In the genomic region with DNA sequence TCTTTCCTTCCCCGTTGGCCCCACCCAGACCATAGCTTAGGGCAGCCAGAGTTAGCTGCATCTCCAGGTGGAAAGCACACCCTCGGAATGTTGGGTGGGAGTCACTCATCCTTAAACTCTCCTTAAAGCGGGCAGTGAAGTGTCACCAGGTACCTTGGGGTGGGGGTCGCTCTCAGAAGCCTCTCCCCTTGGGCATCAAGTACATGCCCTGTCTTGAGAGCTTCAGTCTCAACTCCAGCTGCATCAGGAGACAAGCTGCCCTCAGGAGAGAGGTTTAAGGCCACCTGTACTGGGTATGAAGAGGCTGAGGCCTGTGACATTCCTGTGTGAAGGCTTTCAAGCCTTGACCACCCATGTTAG, we compare ENCODE assay signal across 18 mouse cellular contexts. TPM values are rescaled to one million over a fixed set of nuclear protein-coding genes. Genes with fewer than 3 reads are reported as not detected.
A peak's percentile ranks its signal among the peaks of the same experiment; 100 is the strongest.
DNase-seq lines count a peak whose midpoint lies in the region; ATAC-seq and TF ChIP-seq lines count a peak whose summit lies in the region.
"Had no signal": no experiment of that assay in that cellular context is flagged by ENCODE, and none has a peak within 500 bp of the region (broad histone marks: within the 10 kb centered on the region; RNA-seq: fewer than 3 reads in every experiment).

No protein-coding gene starts in this region.

- no peak for ATAC-seq in hindbrain, embryonic 14.5 days (ENCODE audit: low FRiP score)
- no peak for ATAC-seq in midbrain, embryonic 16.5 days
- ATAC-seq in liver, embryonic 11.5 days (replicated peaks; ENCODE audit: low FRiP score) = no peak
- ATAC-seq: activated CD4-positive, CD25-positive, alpha-beta regulatory T cell, adult 4 months; intestine, embryonic 15.5 days had no signal

- TF ChIP-seq CTCF in left cerebral cortex, adult 2 months (IDR thresholded peaks at IDR 0.05) = no peak

- WGBS in hindbrain, embryonic 14.5 days = 3% methylated on average over 4 of the region's 4 CpGs
- 10% methylated on average over 4 of the region's 4 CpGs for WGBS in midbrain, embryonic 16.5 days
- WGBS in liver, embryonic 11.5 days = 21% methylated on average over 4 of the region's 4 CpGs

- no peak for DNase-seq in left cerebral cortex, adult 2 months (ENCODE audit: extremely low spot score in 1 of 2, low spot score in 2 of 2)
- no peak for DNase-seq in left cerebral cortex, adult 11 months (ENCODE audit: low spot score)
- DNase-seq in hindbrain, embryonic 14.5 days (ENCODE audit: low spot score) = no peak
- DNase-seq in liver, embryonic 11.5 days (ENCODE audit: low spot score) = no peak
- no peak for DNase-seq in kidney, adult 8-10 months
- no peak for DNase-seq in adrenal gland, postnatal 14 days
- no peak for DNase-seq in gastrocnemius, adult 8-10 months (ENCODE audit: low spot score in 2 of 2)
- DNase-seq: layer of hippocampus, postnatal 36 days had no signal

- H3K27me3 ChIP-seq in hindbrain, embryonic 14.5 days (ENCODE audit: control insufficient read depth, insufficient read depth, low read length) = no peaks in the 10 kb centered on the region
- no peaks in the 10 kb centered on the region for H3K27me3 ChIP-seq in midbrain, embryonic 16.5 days (ENCODE audit: control insufficient read depth, insufficient read depth, low read depth, low read length)
- H3K27me3 ChIP-seq in liver, embryonic 11.5 days (replicated peaks; ENCODE audit: control insufficient read depth, insufficient read depth, low read length) = peaks cover 82% of the 10 kb centered on the region

- peak overlapping the region; percentile 99 for H3K27ac ChIP-seq in left cerebral cortex, adult 2 months
- H3K27ac ChIP-seq in hindbrain, embryonic 14.5 days = peak overlapping the region; percentile 99
- peak overlapping the region; percentile 99 for H3K27ac ChIP-seq in midbrain, embryonic 16.5 days (ENCODE audit: low read length)
- H3K27ac ChIP-seq in liver, embryonic 11.5 days (ENCODE audit: low read depth, low read length) = no peak overlapping the region
- H3K27ac ChIP-seq: heart, embryonic 15.5 days; intestine, embryonic 15.5 days; limb, embryonic 13.5 days; stomach, postnatal 0 days had no signal

- peaks cover 30% of the 10 kb centered on the region for H3K4me1 ChIP-seq in hindbrain, embryonic 14.5 days (replicated peaks; ENCODE audit: control insufficient read depth, insufficient read depth, low read length)
- H3K4me1 ChIP-seq in midbrain, embryonic 16.5 days (ENCODE audit: control insufficient read depth, insufficient read depth, low read length) = peaks cover 29% of the 10 kb centered on the region
- peaks cover 10% of the 10 kb centered on the region for H3K4me1 ChIP-seq in liver, embryonic 11.5 days (replicated peaks; ENCODE audit: control insufficient read depth, insufficient read depth, low read length)

- H3K9me3 ChIP-seq in hindbrain, embryonic 14.5 days (ENCODE audit: control insufficient read depth, low read length) = no peaks in the 10 kb centered on the region
- H3K9me3 ChIP-seq in midbrain, embryonic 16.5 days (replicated peaks; ENCODE audit: control insufficient read depth, low read length, poor library complexity, severe bottlenecking) = no peaks in the 10 kb centered on the region
- no peaks in the 10 kb centered on the region for H3K9me3 ChIP-seq in liver, embryonic 11.5 days (ENCODE audit: control insufficient read depth, low read length)
- H3K9me3 ChIP-seq: embryonic facial prominence, embryonic 12.5 days; heart, embryonic 15.5 days; intestine, embryonic 15.5 days; limb, embryonic 13.5 days had no signal

- H3K4me2 ChIP-seq in hindbrain, embryonic 14.5 days (replicated peaks) = peak overlapping the region; percentile 77
- H3K4me2 ChIP-seq in midbrain, embryonic 16.5 days (ENCODE audit: low read length) = peak overlapping the region; percentile 73
- H3K4me2 ChIP-seq in liver, embryonic 11.5 days = no peak overlapping the region
- H3K4me2 ChIP-seq: limb, embryonic 13.5 days had no signal

- intact Hi-C loops in left cerebral cortex, adult 2 months (cut with DNase I) = loop anchor here (10.0 kb wide), 1 partner anchor 305 kb away; a partner anchor contains a TSS

- H3K4me3 ChIP-seq in left cerebral cortex, adult 2 months = no peak overlapping the region
- H3K4me3 ChIP-seq in hindbrain, embryonic 14.5 days (replicated peaks; ENCODE audit: low read length) = peak overlapping the region; percentile 92; the same call in 1 of the 2 replicates
- H3K4me3 ChIP-seq in midbrain, embryonic 16.5 days (ENCODE audit: low read depth, low read length) = peak overlapping the region; percentile 84; the same call in 1 of the 2 replicates
- H3K4me3 ChIP-seq in liver, embryonic 11.5 days (ENCODE audit: low read depth, low read length) = no peak overlapping the region
- H3K4me3 ChIP-seq: intestine, embryonic 15.5 days; limb, embryonic 13.5 days had no signal

- peak overlapping the region; percentile 99 for H3K9ac ChIP-seq in hindbrain, embryonic 14.5 days
- peak overlapping the region; percentile 98; the same call in 1 of the 2 replicates for H3K9ac ChIP-seq in midbrain, embryonic 16.5 days (ENCODE audit: low read depth, low read length)
- no peak overlapping the region for H3K9ac ChIP-seq in liver, embryonic 11.5 days (ENCODE audit: low read depth, low read length)
- H3K9ac ChIP-seq: embryonic facial prominence, embryonic 12.5 days; heart, embryonic 15.5 days; intestine, embryonic 15.5 days; limb, embryonic 13.5 days; lung, embryonic 14.5 days had no signal

- H3K36me3 ChIP-seq in hindbrain, embryonic 14.5 days (replicated peaks; ENCODE audit: control insufficient read depth, insufficient read depth) = no peaks in the 10 kb centered on the region
- H3K36me3 ChIP-seq in midbrain, embryonic 16.5 days (ENCODE audit: control insufficient read depth, insufficient read depth, low read length) = no peaks in the 10 kb centered on the region
- no peaks in the 10 kb centered on the region for H3K36me3 ChIP-seq in liver, embryonic 11.5 days (ENCODE audit: control insufficient read depth, insufficient read depth, low read length)
- H3K36me3 ChIP-seq: embryonic facial prominence, embryonic 12.5 days; heart, embryonic 15.5 days; intestine, embryonic 15.5 days; limb, embryonic 13.5 days had no signal

RNA-seq across cellular contexts. Expression of a gene that starts 30.8 kb away (rescaled TPM):
- total RNA-seq in left cerebral cortex, adult 2 months (2021) = 10 to 100 TPM; 50.5 to 60.8 TPM
- 50.0 and 56.6 TPM in 2 replicates for polyA plus RNA-seq in hindbrain, embryonic 14.5 days (2014; fragmentation: Nextera tagmentation; extraction: Ambion mirVana)
- polyA plus RNA-seq in midbrain, embryonic 16.5 days (2015; fragmentation: Nextera tagmentation; extraction: Ambion mirVana) = 38.8 and 45.2 TPM in 2 replicates
- 59.2 and 64.8 TPM in 2 replicates for polyA plus RNA-seq in liver, embryonic 11.5 days (2014; fragmentation: Nextera tagmentation; extraction: Ambion mirVana)
- 52.0 and 61.3 TPM in 2 replicates for total RNA-seq in adrenal gland, postnatal 14 days (2021)
- 10 to 100 TPM; 35.2 to 43.3 (median 38.5) TPM for total RNA-seq in gastrocnemius, adult 8-10 months (2022)

RNA-seq across cellular contexts. Expression of a gene that starts 38.9 kb away (rescaled TPM):
- total RNA-seq in left cerebral cortex, adult 2 months (2021) = under 1 TPM in 1 of 2 experiments, not detected in 1; 0.23 TPM
- 0.33 TPM in 1 of 2 replicates, not detected in the other for polyA plus RNA-seq in hindbrain, embryonic 14.5 days (2014; fragmentation: Nextera tagmentation; extraction: Ambion mirVana)
- not detected in 2 replicates for polyA plus RNA-seq in midbrain, embryonic 16.5 days (2015; fragmentation: Nextera tagmentation; extraction: Ambion mirVana)
- polyA plus RNA-seq in liver, embryonic 11.5 days (2014; fragmentation: Nextera tagmentation; extraction: Ambion mirVana) = not detected in 2 replicates
- not detected in 2 replicates for total RNA-seq in adrenal gland, postnatal 14 days (2021)
- total RNA-seq in gastrocnemius, adult 8-10 months (2022) = not detected
- total RNA-seq: gastrocnemius, postnatal 4 days; megakaryocyte, adult 5-6 weeks had no signal
- polyA plus RNA-seq: activated CD4-positive, CD25-positive, alpha-beta regulatory T cell, adult 4 months; embryonic facial prominence, embryonic 12.5 days; heart, embryonic 15.5 days; intestine, embryonic 15.5 days; limb, embryonic 13.5 days had no signal

Comparison
In these comparisons a context has a peak if more than half of its experiments do, and no peak if none do; other contexts are left out.
1. H3K4me3 ChIP-seq: peak in hindbrain, embryonic 14.5 days (single experiment) and midbrain, embryonic 16.5 days (single experiment); none in left cerebral cortex, adult 2 months (single experiment) and liver, embryonic 11.5 days (single experiment).